Mouse (Mus musculus): ENCODE results near the gene Ctnna3. TPM values are rescaled to one million over a fixed set of nuclear protein-coding genes. Genes with fewer than 3 reads are reported as not detected.

The Ctnna3 gene
- polyA plus RNA-seq, 1 experiment from 2014 or later, result not detected

- Histone ChIP-seq H3K4me1 (replicated peaks; ENCODE audit: control insufficient read depth, insufficient read depth, low read length) (no peaks in the 10 kb centered on the region), H3K4me3 (ENCODE audit: low read depth, low read length) (no peak overlapping the region), H3K36me3 (ENCODE audit: control insufficient read depth, insufficient read depth, low read length) (no peaks in the 10 kb centered on the region), H3K9me3 (ENCODE audit: control insufficient read depth, low read length) (no peaks in the 10 kb centered on the region), H3K9ac (ENCODE audit: low read length) (no peak overlapping the region), H3K4me2 (ENCODE audit: low read depth, low read length, severe bottlenecking) (no peak overlapping the region), H3K27ac (ENCODE audit: low read depth, low read length) (no peak overlapping the region), H3K27me3 (ENCODE audit: control insufficient read depth, insufficient read depth, low read length) (no peaks in the 10 kb centered on the region)
- DNase-seq (ENCODE audit: low spot score) (no peak), ATAC-seq (replicated peaks; ENCODE audit: low FRiP score) (0 out of 2 replicates have a peak, but pooled peaks have one; percentile 44)
- 78% methylated on average over 17 of the region's 17 CpGs for WGBS
These were observed 610.0 kb downstream of the Ctnna3 start for GRCm38 (mm10) chr10:64039760-64040535.

GRCm38 (mm10) chr10:64041218-64041617 lies 611.3 kb downstream of the Ctnna3 start:
- DNase-seq (ENCODE audit: low spot score) (no peak), ATAC-seq (replicated peaks; ENCODE audit: low FRiP score) (no peak)
- 88% methylated on average over 7 of the region's 7 CpGs for WGBS
- Histone ChIP-seq H3K27ac (ENCODE audit: low read depth, low read length) (no peak overlapping the region), H3K9me3 (ENCODE audit: control insufficient read depth, low read length) (no peaks in the 10 kb centered on the region), H3K4me1 (replicated peaks; ENCODE audit: control insufficient read depth, insufficient read depth, low read length) (no peaks in the 10 kb centered on the region), H3K36me3 (ENCODE audit: control insufficient read depth, insufficient read depth, low read length) (no peaks in the 10 kb centered on the region), H3K9ac (ENCODE audit: low read length) (no peak overlapping the region), H3K4me2 (ENCODE audit: low read depth, low read length, severe bottlenecking) (no peak overlapping the region), H3K27me3 (ENCODE audit: control insufficient read depth, insufficient read depth, low read length) (no peaks in the 10 kb centered on the region), H3K4me3 (ENCODE audit: low read depth, low read length) (no peak overlapping the region)

GRCm38 (mm10) chr10:64041892-64042291 lies 612.0 kb downstream of the Ctnna3 start:
- no peaks in the 10 kb centered on the region for H3K27me3 ChIP-seq (ENCODE audit: control insufficient read depth, insufficient read depth, low read length)
- no peaks in the 10 kb centered on the region for H3K36me3 ChIP-seq (ENCODE audit: control insufficient read depth, insufficient read depth, low read length)
- no peak overlapping the region for H3K9ac ChIP-seq (ENCODE audit: low read length)
- H3K4me2 ChIP-seq (ENCODE audit: low read depth, low read length, severe bottlenecking), result no peak overlapping the region
- H3K27ac ChIP-seq (ENCODE audit: low read depth, low read length), result no peak overlapping the region
- H3K4me1 ChIP-seq (replicated peaks; ENCODE audit: control insufficient read depth, insufficient read depth, low read length), result no peaks in the 10 kb centered on the region
- H3K9me3 ChIP-seq (ENCODE audit: control insufficient read depth, low read length), result no peaks in the 10 kb centered on the region
- WGBS, result 85% methylated on average over 11 of the region's 11 CpGs
- H3K4me3 ChIP-seq (ENCODE audit: low read depth, low read length), result no peak overlapping the region
- DNase-seq (ENCODE audit: low spot score) (no peak), ATAC-seq (replicated peaks; ENCODE audit: low FRiP score) (no peak)

DNA sequence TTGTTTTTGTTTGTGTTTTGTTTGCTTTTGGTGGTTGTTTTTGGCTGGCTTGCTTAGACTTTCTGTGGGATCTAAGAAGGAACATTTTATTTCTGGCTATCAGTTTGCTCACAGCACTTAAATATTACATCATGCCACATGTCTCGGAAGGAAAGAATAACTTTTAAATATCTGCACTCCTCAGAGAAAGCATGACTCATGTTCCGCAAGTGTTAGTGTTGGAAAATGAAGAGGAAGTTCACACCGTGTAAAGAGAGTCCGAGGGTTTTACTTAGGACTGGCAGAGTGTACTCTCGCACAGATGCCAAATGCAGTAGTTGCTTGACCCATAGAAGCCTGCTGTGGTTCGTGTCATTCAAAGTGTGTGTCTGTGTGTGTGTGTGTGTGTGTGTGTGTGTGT lies 619.3 kb downstream of the Ctnna3 start:
- 89% methylated on average over 6 of the region's 6 CpGs for WGBS
- no peak overlapping the region for H3K27ac ChIP-seq (ENCODE audit: low read depth, low read length)

DNA sequence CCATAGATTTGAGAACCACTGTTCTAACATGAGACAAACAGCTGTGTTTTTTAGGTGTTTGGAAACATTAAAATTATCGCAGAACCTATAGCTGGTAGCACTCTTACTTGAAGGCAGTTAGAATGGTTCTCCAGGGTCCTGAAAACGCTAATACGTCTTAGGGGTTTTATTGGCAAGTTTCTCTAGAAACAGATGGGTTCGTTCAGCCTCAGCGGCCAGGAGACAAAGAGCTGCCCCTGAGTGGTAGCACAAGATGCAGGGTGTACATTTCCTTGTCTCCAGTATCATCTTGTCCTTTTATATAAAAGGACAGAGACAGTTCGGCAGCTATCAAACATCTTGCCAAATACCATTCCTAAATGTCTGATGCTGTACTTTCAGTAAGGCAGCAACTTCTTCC lies 620.0 kb downstream of the Ctnna3 start:
- H3K9ac ChIP-seq (ENCODE audit: low read length), result no peak overlapping the region
- no peak overlapping the region for H3K4me3 ChIP-seq (ENCODE audit: low read depth, low read length)
- no peaks in the 10 kb centered on the region for H3K27me3 ChIP-seq (ENCODE audit: control insufficient read depth, insufficient read depth, low read length)
- H3K9me3 ChIP-seq (ENCODE audit: control insufficient read depth, low read length), result no peaks in the 10 kb centered on the region
- no peak overlapping the region for H3K4me2 ChIP-seq (ENCODE audit: low read depth, low read length, severe bottlenecking)
- H3K27ac ChIP-seq (ENCODE audit: low read depth, low read length), result no peak overlapping the region
- no peaks in the 10 kb centered on the region for H3K4me1 ChIP-seq (replicated peaks; ENCODE audit: control insufficient read depth, insufficient read depth, low read length)
- DNase-seq (ENCODE audit: low spot score) (no peak), ATAC-seq (replicated peaks; ENCODE audit: low FRiP score) (no peak)
- WGBS, result 84% methylated on average over 6 of the region's 6 CpGs
- H3K36me3 ChIP-seq (ENCODE audit: control insufficient read depth, insufficient read depth, low read length), result no peaks in the 10 kb centered on the region

More for the DNA sequence above, 619.3 kb downstream of the Ctnna3 start:
- Histone ChIP-seq H3K9me3 (ENCODE audit: control insufficient read depth, low read length) (no peaks in the 10 kb centered on the region), H3K27me3 (ENCODE audit: control insufficient read depth, insufficient read depth, low read length) (no peaks in the 10 kb centered on the region), H3K4me3 (ENCODE audit: low read depth, low read length) (no peak overlapping the region), H3K4me2 (ENCODE audit: low read depth, low read length, severe bottlenecking) (no peak overlapping the region), H3K36me3 (ENCODE audit: control insufficient read depth, insufficient read depth, low read length) (no peaks in the 10 kb centered on the region), H3K4me1 (replicated peaks; ENCODE audit: control insufficient read depth, insufficient read depth, low read length) (no peaks in the 10 kb centered on the region), H3K9ac (ENCODE audit: low read length) (no peak overlapping the region)
- ATAC-seq (replicated peaks; ENCODE audit: low FRiP score) (no peak), DNase-seq (ENCODE audit: low spot score) (no peak)

- Histone ChIP-seq H3K9ac (ENCODE audit: low read length) (no peak overlapping the region), H3K4me3 (ENCODE audit: low read depth, low read length) (no peak overlapping the region), H3K9me3 (ENCODE audit: control insufficient read depth, low read length) (no peaks in the 10 kb centered on the region), H3K36me3 (ENCODE audit: control insufficient read depth, insufficient read depth, low read length) (no peaks in the 10 kb centered on the region), H3K4me2 (ENCODE audit: low read depth, low read length, severe bottlenecking) (no peak overlapping the region), H3K27me3 (ENCODE audit: control insufficient read depth, insufficient read depth, low read length) (no peaks in the 10 kb centered on the region), H3K27ac (ENCODE audit: low read depth, low read length) (no peak overlapping the region), H3K4me1 (replicated peaks; ENCODE audit: control insufficient read depth, insufficient read depth, low read length) (no peaks in the 10 kb centered on the region)
- ATAC-seq (replicated peaks; ENCODE audit: low FRiP score) (no peak), DNase-seq (ENCODE audit: low spot score) (no peak)
- 93% methylated on average over 9 of the region's 9 CpGs for WGBS
These were observed 633.8 kb downstream of the Ctnna3 start for GRCm38 (mm10) chr10:64063704-64064103.

- Histone ChIP-seq H3K27ac (ENCODE audit: low read depth, low read length) (no peak overlapping the region), H3K36me3 (ENCODE audit: control insufficient read depth, insufficient read depth, low read length) (no peaks in the 10 kb centered on the region), H3K4me1 (replicated peaks; ENCODE audit: control insufficient read depth, insufficient read depth, low read length) (0 out of 2 replicates have a peak, but pooled peaks cover 2% of the 10 kb centered on the region), H3K4me2 (ENCODE audit: low read depth, low read length, severe bottlenecking) (no peak overlapping the region), H3K27me3 (ENCODE audit: control insufficient read depth, insufficient read depth, low read length) (no peaks in the 10 kb centered on the region), H3K9ac (ENCODE audit: low read length) (no peak overlapping the region), H3K9me3 (ENCODE audit: control insufficient read depth, low read length) (no peaks in the 10 kb centered on the region), H3K4me3 (ENCODE audit: low read depth, low read length) (no peak overlapping the region)
- WGBS, result 42% methylated on average over 5 of the region's 5 CpGs
- ATAC-seq (replicated peaks; ENCODE audit: low FRiP score) (no peak), DNase-seq (ENCODE audit: low spot score) (no peak)
These were observed 646.0 kb downstream of the Ctnna3 start for GRCm38 (mm10) chr10:64075944-64076343.

- Histone ChIP-seq H3K9me3 (ENCODE audit: control insufficient read depth, low read length) (no peaks in the 10 kb centered on the region), H3K4me3 (ENCODE audit: low read depth, low read length) (no peak overlapping the region), H3K4me1 (replicated peaks; ENCODE audit: control insufficient read depth, insufficient read depth, low read length) (0 out of 2 replicates have a peak, but pooled peaks cover 2% of the 10 kb centered on the region), H3K27me3 (ENCODE audit: control insufficient read depth, insufficient read depth, low read length) (no peaks in the 10 kb centered on the region), H3K36me3 (ENCODE audit: control insufficient read depth, insufficient read depth, low read length) (no peaks in the 10 kb centered on the region), H3K4me2 (ENCODE audit: low read depth, low read length, severe bottlenecking) (no peak overlapping the region), H3K9ac (ENCODE audit: low read length) (no peak overlapping the region), H3K27ac (ENCODE audit: low read depth, low read length) (no peak overlapping the region)
- no peak for DNase-seq (ENCODE audit: low spot score)
- 60% methylated on average over 10 of the region's 10 CpGs for WGBS
- ATAC-seq (replicated peaks; ENCODE audit: low FRiP score), result no peak
These were observed 646.6 kb downstream of the Ctnna3 start for GRCm38 (mm10) chr10:64076410-64077052.

All from forebrain, embryonic 11.5 days (tissue).